ENCODE assay signal across 16 mouse cellular contexts in genomic region chr4:151103646-151104045, GRCm38 (mm10). TPM values are rescaled to one million over a fixed set of nuclear protein-coding genes. Genes with fewer than 3 reads are reported as not detected.
DNase-seq lines count a peak whose midpoint lies in the region; ATAC-seq and TF ChIP-seq lines count a peak whose summit lies in the region.
"Had no signal": no experiment of that assay in that cellular context is flagged by ENCODE, and none has a peak within 500 bp of the region (broad histone marks: within the 10 kb centered on the region; RNA-seq: fewer than 3 reads in every experiment).

No protein-coding gene starts in this region.

- H3K27me3 ChIP-seq in forebrain, embryonic 13.5 days: no peaks in the 10 kb centered on the region
- no peaks in the 10 kb centered on the region for H3K27me3 ChIP-seq in forebrain, embryonic 11.5 days (ENCODE audit: control insufficient read depth, insufficient read depth, low read length)
- H3K27me3 ChIP-seq in hindbrain, postnatal 0 days (ENCODE audit: insufficient read depth, low read length): no peaks in the 10 kb centered on the region
- no peaks in the 10 kb centered on the region for H3K27me3 ChIP-seq in hindbrain, embryonic 14.5 days (ENCODE audit: control insufficient read depth, insufficient read depth, low read length)
- H3K27me3 ChIP-seq in heart, embryonic 16.5 days (ENCODE audit: control insufficient read depth, insufficient read depth, low read length): peaks cover 11% of the 10 kb centered on the region
- H3K27me3 ChIP-seq in thymus, adult 2 months (ENCODE audit: control insufficient read depth, insufficient read depth, low read length): peaks cover 3% of the 10 kb centered on the region; the same call in 1 of the 2 replicates

- H3K9me3 ChIP-seq in forebrain, embryonic 13.5 days (replicated peaks): no peaks in the 10 kb centered on the region
- no peaks in the 10 kb centered on the region for H3K9me3 ChIP-seq in forebrain, embryonic 11.5 days (ENCODE audit: control insufficient read depth, low read length)
- H3K9me3 ChIP-seq in hindbrain, postnatal 0 days (ENCODE audit: low read length): no peaks in the 10 kb centered on the region
- no peaks in the 10 kb centered on the region for H3K9me3 ChIP-seq in hindbrain, embryonic 14.5 days (ENCODE audit: control insufficient read depth, low read length)
- H3K9me3 ChIP-seq in heart, embryonic 16.5 days (replicated peaks; ENCODE audit: control insufficient read depth, low read length): no peaks in the 10 kb centered on the region

- no peak for ATAC-seq in forebrain, embryonic 13.5 days
- no peak for ATAC-seq in forebrain, embryonic 11.5 days (replicated peaks; ENCODE audit: low FRiP score)
- ATAC-seq in hindbrain, postnatal 0 days: no peak
- no peak for ATAC-seq in hindbrain, embryonic 14.5 days (ENCODE audit: low FRiP score)
- ATAC-seq in heart, embryonic 16.5 days (replicated peaks; ENCODE audit: extremely low read depth, insufficient read depth, low FRiP score): no peak
- ATAC-seq: activated CD4-positive, CD25-positive, alpha-beta regulatory T cell, adult 4 months had no signal

- no peak for TF ChIP-seq CTCF in hindbrain, postnatal 0 days (IDR thresholded peaks at IDR 0.05; ENCODE audit: low read depth)
- no peak for TF ChIP-seq CTCF in thymus, adult 2 months (IDR thresholded peaks at IDR 0.05; ENCODE audit: borderline replicate concordance, control insufficient read depth, extremely low read depth, insufficient read depth, low read length, poor library complexity)

- H3K9ac ChIP-seq in forebrain, embryonic 13.5 days: 0 out of 2 replicates have a peak overlapping the region, but pooled peaks have one; percentile 16
- H3K9ac ChIP-seq in forebrain, embryonic 11.5 days (ENCODE audit: low read length): no peak overlapping the region
- no peak overlapping the region for H3K9ac ChIP-seq in hindbrain, postnatal 0 days (replicated peaks; ENCODE audit: low read length)
- H3K9ac ChIP-seq in hindbrain, embryonic 14.5 days: no peak overlapping the region
- peak overlapping the region; percentile 43 for H3K9ac ChIP-seq in heart, embryonic 16.5 days (ENCODE audit: low read length)
- H3K9ac ChIP-seq: lung, embryonic 14.5 days had no signal

- peak overlapping the region; percentile 83 for H3K27ac ChIP-seq in forebrain, embryonic 13.5 days
- no peak overlapping the region for H3K27ac ChIP-seq in forebrain, embryonic 11.5 days (ENCODE audit: low read depth, low read length)
- no peak overlapping the region; the same call in 1 of the 2 replicates for H3K27ac ChIP-seq in hindbrain, postnatal 0 days
- H3K27ac ChIP-seq in hindbrain, embryonic 14.5 days: no peak overlapping the region
- H3K27ac ChIP-seq in heart, embryonic 16.5 days (ENCODE audit: low read length): peak overlapping the region; percentile 71
- H3K27ac ChIP-seq in thymus, adult 2 months (ENCODE audit: control insufficient read depth, insufficient read depth, low read length): no peak overlapping the region
- H3K27ac ChIP-seq: embryonic facial prominence, embryonic 10.5 days had no signal

- 81% methylated on average over 11 of the region's 11 CpGs for WGBS in forebrain, embryonic 13.5 days
- WGBS in forebrain, embryonic 11.5 days: 89% methylated on average over 11 of the region's 11 CpGs
- 62% methylated on average over 11 of the region's 11 CpGs for WGBS in hindbrain, postnatal 0 days
- WGBS in hindbrain, embryonic 14.5 days: 79% methylated on average over 11 of the region's 11 CpGs
- 55% methylated on average over 11 of the region's 11 CpGs for WGBS in heart, embryonic 16.5 days
- 91% methylated on average over 11 of the region's 11 CpGs for WGBS in thymus, adult 2 months

- DNase-seq in forebrain, embryonic 11.5 days (ENCODE audit: low spot score): no peak
- peak; percentile 29 for DNase-seq in hindbrain, postnatal 0 days (ENCODE audit: low spot score)
- DNase-seq in hindbrain, embryonic 14.5 days (ENCODE audit: low spot score): no peak
- peak; percentile 28 for DNase-seq in brain, embryonic 18.5 days (ENCODE audit: low read depth, low spot score)
- no peak for DNase-seq in thymus, adult 2 months
- DNase-seq: kidney, adult 8-10 months; lung, embryonic 14.5 days; thymus, postnatal 14 days had no signal

- H3K4me2 ChIP-seq in forebrain, embryonic 13.5 days: peak overlapping the region; percentile 22; the same call in 1 of the 2 replicates
- H3K4me2 ChIP-seq in forebrain, embryonic 11.5 days (ENCODE audit: low read depth, low read length, severe bottlenecking): no peak overlapping the region
- peak overlapping the region; percentile 79 for H3K4me2 ChIP-seq in hindbrain, postnatal 0 days (ENCODE audit: low read depth, low read length)
- H3K4me2 ChIP-seq in hindbrain, embryonic 14.5 days (replicated peaks): no peak overlapping the region; the same call in 1 of the 2 replicates
- H3K4me2 ChIP-seq in heart, embryonic 16.5 days (ENCODE audit: low read depth, low read length): peak overlapping the region; percentile 52
- H3K4me2 ChIP-seq: lung, embryonic 14.5 days had no signal

- H3K4me1 ChIP-seq in forebrain, embryonic 13.5 days: peaks cover 74% of the 10 kb centered on the region
- peaks cover 8% of the 10 kb centered on the region; the same call in 1 of the 2 replicates for H3K4me1 ChIP-seq in forebrain, embryonic 11.5 days (replicated peaks; ENCODE audit: control insufficient read depth, insufficient read depth, low read length)
- peaks cover 30% of the 10 kb centered on the region for H3K4me1 ChIP-seq in hindbrain, postnatal 0 days (ENCODE audit: insufficient read depth, low read length)
- H3K4me1 ChIP-seq in hindbrain, embryonic 14.5 days (replicated peaks; ENCODE audit: control insufficient read depth, insufficient read depth, low read length): peaks cover 49% of the 10 kb centered on the region
- peaks cover 32% of the 10 kb centered on the region for H3K4me1 ChIP-seq in heart, embryonic 16.5 days (ENCODE audit: control insufficient read depth, insufficient read depth, low read length)
- H3K4me1 ChIP-seq in thymus, adult 2 months (replicated peaks; ENCODE audit: control insufficient read depth, insufficient read depth, low read length): peaks cover 7% of the 10 kb centered on the region

- TF ChIP-seq POLR2A in thymus, adult 2 months (IDR thresholded peaks at IDR 0.05; ENCODE audit: control insufficient read depth, extremely low read depth, insufficient read depth, low read length, poor library complexity): no peak

- no peak overlapping the region for H3K4me3 ChIP-seq in forebrain, embryonic 13.5 days
- no peak overlapping the region for H3K4me3 ChIP-seq in forebrain, embryonic 11.5 days (ENCODE audit: low read depth, low read length)
- H3K4me3 ChIP-seq in hindbrain, postnatal 0 days (ENCODE audit: low read length): no peak overlapping the region
- H3K4me3 ChIP-seq in hindbrain, embryonic 14.5 days (replicated peaks; ENCODE audit: low read length): no peak overlapping the region
- no peak overlapping the region for H3K4me3 ChIP-seq in heart, embryonic 16.5 days (ENCODE audit: low read length)
- H3K4me3 ChIP-seq in thymus, adult 2 months (ENCODE audit: control insufficient read depth, insufficient read depth, low read length): no peak overlapping the region
- H3K4me3 ChIP-seq: embryonic facial prominence, embryonic 10.5 days had no signal

- peaks cover 3% of the 10 kb centered on the region; the same call in 1 of the 2 replicates for H3K36me3 ChIP-seq in forebrain, embryonic 13.5 days (ENCODE audit: poor library complexity, severe bottlenecking)
- no peaks in the 10 kb centered on the region for H3K36me3 ChIP-seq in forebrain, embryonic 11.5 days (ENCODE audit: control insufficient read depth, insufficient read depth, low read length)
- no peaks in the 10 kb centered on the region for H3K36me3 ChIP-seq in hindbrain, postnatal 0 days (ENCODE audit: insufficient read depth, low read length)
- H3K36me3 ChIP-seq in hindbrain, embryonic 14.5 days (replicated peaks; ENCODE audit: control insufficient read depth, insufficient read depth): no peaks in the 10 kb centered on the region
- no peaks in the 10 kb centered on the region for H3K36me3 ChIP-seq in heart, embryonic 16.5 days (ENCODE audit: control insufficient read depth, insufficient read depth)
- H3K36me3 ChIP-seq in thymus, adult 2 months (ENCODE audit: control insufficient read depth, insufficient read depth, low read length): no peaks in the 10 kb centered on the region

RNA-seq across cellular contexts. Expression of gene Gm13090, which starts 14.3 kb away (rescaled TPM):
- 0.33 TPM in 1 of 2 replicates, not detected in the other for polyA plus RNA-seq in forebrain, embryonic 13.5 days (2015; fragmentation: Nextera tagmentation; extraction: Ambion mirVana)
- 0.39 TPM in 1 of 2 replicates, not detected in the other for polyA plus RNA-seq in forebrain, embryonic 11.5 days (2014; fragmentation: Nextera tagmentation; extraction: Ambion mirVana)
- not detected in 2 replicates for total RNA-seq in hindbrain, postnatal 0 days (2014; rRNA removed)
- not detected in 2 replicates for polyA plus RNA-seq in hindbrain, postnatal 0 days (2015; fragmentation: Nextera tagmentation; extraction: Ambion mirVana)
- 0.30 and 0.36 TPM in 2 replicates for polyA plus RNA-seq in hindbrain, embryonic 14.5 days (2014; fragmentation: Nextera tagmentation; extraction: Ambion mirVana)
- polyA plus RNA-seq in heart, embryonic 16.5 days (2015; fragmentation: Nextera tagmentation; extraction: Ambion mirVana): 0.20 TPM in 1 of 2 replicates, not detected in the other
- not detected in 2 replicates for polyA plus RNA-seq in thymus, adult 2 months (2012; rRNA removed)
- total RNA-seq: granulocyte monocyte progenitor cell, adult 5-6 weeks; layer of hippocampus, postnatal 14 days; megakaryocyte, adult 5-6 weeks had no signal
- polyA plus RNA-seq: activated CD4-positive, CD25-positive, alpha-beta regulatory T cell, adult 4 months; embryonic facial prominence, embryonic 10.5 days; limb, embryonic 14.5 days; lung, embryonic 14.5 days had no signal

RNA-seq across cellular contexts. Expression of gene Vamp3, which starts 45.9 kb away (rescaled TPM):
- polyA plus RNA-seq in forebrain, embryonic 13.5 days (2015; fragmentation: Nextera tagmentation; extraction: Ambion mirVana): 77.3 and 80.1 TPM in 2 replicates
- polyA plus RNA-seq in forebrain, embryonic 11.5 days (2014; fragmentation: Nextera tagmentation; extraction: Ambion mirVana): 96.1 and 109 TPM in 2 replicates
- 34.2 and 35.2 TPM in 2 replicates for total RNA-seq in hindbrain, postnatal 0 days (2014; rRNA removed)
- polyA plus RNA-seq in hindbrain, postnatal 0 days (2015; fragmentation: Nextera tagmentation; extraction: Ambion mirVana): 56.3 and 57.0 TPM in 2 replicates
- 29.9 and 43.2 TPM in 2 replicates for polyA plus RNA-seq in hindbrain, embryonic 14.5 days (2014; fragmentation: Nextera tagmentation; extraction: Ambion mirVana)
- polyA plus RNA-seq in heart, embryonic 16.5 days (2015; fragmentation: Nextera tagmentation; extraction: Ambion mirVana): 101 and 106 TPM in 2 replicates
- polyA plus RNA-seq in thymus, adult 2 months (2012; rRNA removed): 27.2 and 30.9 TPM in 2 replicates

RNA-seq across cellular contexts. Expression of gene Per3, which starts 59.2 kb away (rescaled TPM):
- 3.5 and 4.0 TPM in 2 replicates for polyA plus RNA-seq in forebrain, embryonic 13.5 days (2015; fragmentation: Nextera tagmentation; extraction: Ambion mirVana)
- polyA plus RNA-seq in forebrain, embryonic 11.5 days (2014; fragmentation: Nextera tagmentation; extraction: Ambion mirVana): 5.5 and 6.7 TPM in 2 replicates
- 4.0 and 11.4 TPM in 2 replicates for total RNA-seq in hindbrain, postnatal 0 days (2014; rRNA removed)
- polyA plus RNA-seq in hindbrain, postnatal 0 days (2015; fragmentation: Nextera tagmentation; extraction: Ambion mirVana): 4.7 and 5.0 TPM in 2 replicates
- polyA plus RNA-seq in hindbrain, embryonic 14.5 days (2014; fragmentation: Nextera tagmentation; extraction: Ambion mirVana): 3.9 and 5.1 TPM in 2 replicates
- 6.8 and 6.9 TPM in 2 replicates for polyA plus RNA-seq in heart, embryonic 16.5 days (2015; fragmentation: Nextera tagmentation; extraction: Ambion mirVana)
- 5.0 and 5.4 TPM in 2 replicates for polyA plus RNA-seq in thymus, adult 2 months (2012; rRNA removed)

Comparison
In these comparisons a context has a peak if more than half of its experiments do, and no peak if none do; other contexts are left out.
1. H3K27ac ChIP-seq: peak in forebrain, embryonic 13.5 days (single experiment) and heart, embryonic 16.5 days (single experiment); none in forebrain, embryonic 11.5 days (single experiment), hindbrain, postnatal 0 days (single experiment), hindbrain, embryonic 14.5 days (single experiment) and thymus, adult 2 months (single experiment).
2. H3K4me2 ChIP-seq: peak in forebrain, embryonic 13.5 days (single experiment), hindbrain, postnatal 0 days (single experiment) and heart, embryonic 16.5 days (single experiment); none in forebrain, embryonic 11.5 days (single experiment) and hindbrain, embryonic 14.5 days (single experiment).
3. H3K9ac ChIP-seq: peak in forebrain, embryonic 13.5 days (single experiment) and heart, embryonic 16.5 days (single experiment); none in forebrain, embryonic 11.5 days (single experiment), hindbrain, postnatal 0 days (single experiment) and hindbrain, embryonic 14.5 days (single experiment).
4. DNase-seq: peak in hindbrain, postnatal 0 days (single experiment) and brain, embryonic 18.5 days (single experiment); none in forebrain, embryonic 11.5 days (single experiment), hindbrain, embryonic 14.5 days (single experiment) and thymus, adult 2 months (single experiment).